Mouse (Mus musculus): ENCODE data around the gene Bicra. TPM values are rescaled to one million over a fixed set of nuclear protein-coding genes. Genes with fewer than 3 reads are reported as not detected.

Bicra gene
- polyA plus RNA-seq, 1 experiment: 35.5 TPM

GRCm38 (mm10) chr7:16041208-16041607 is 6.5 kb downstream of the Bicra start:
- no peak for TF ChIP-seq POLR2A (IDR thresholded peaks at IDR 0.05; ENCODE audit: borderline replicate concordance, low read depth, low read length)
- no peak for TF ChIP-seq CTCF (IDR thresholded peaks at IDR 0.05; ENCODE audit: low read depth, low read length)
- Histone ChIP-seq H3K4me3 (ENCODE audit: insufficient read depth, low read length) (no peak overlapping the region), H3K4me1 (ENCODE audit: control insufficient read depth, insufficient read depth, low read length) (peaks cover 46% of the 10 kb centered on the region), H3K27ac (ENCODE audit: insufficient read depth, low read depth, low read length) (no peak overlapping the region)

- peaks cover 32% of the 10 kb centered on the region for H3K4me1 ChIP-seq (ENCODE audit: control insufficient read depth, insufficient read depth, low read length)
- H3K4me3 ChIP-seq (ENCODE audit: insufficient read depth, low read length): no peak overlapping the region
Observed at GRCm38 (mm10) chr7:16039363-16039762, 8.4 kb downstream of the Bicra start.

GRCm38 (mm10) chr7:16036972-16037371 is 10.7 kb downstream of the Bicra start:
- Histone ChIP-seq H3K4me1 (ENCODE audit: control insufficient read depth, insufficient read depth, low read length) (peaks cover 14% of the 10 kb centered on the region), H3K4me3 (ENCODE audit: insufficient read depth, low read length) (no peak overlapping the region), H3K27ac (ENCODE audit: insufficient read depth, low read depth, low read length) (no peak overlapping the region)

More at GRCm38 (mm10) chr7:16039363-16039762, 8.4 kb downstream of the Bicra start:
- H3K27ac ChIP-seq (ENCODE audit: insufficient read depth, low read depth, low read length): no peak overlapping the region
- no peak for TF ChIP-seq POLR2A (IDR thresholded peaks at IDR 0.05; ENCODE audit: borderline replicate concordance, low read depth, low read length)
- TF ChIP-seq CTCF (IDR thresholded peaks at IDR 0.05; ENCODE audit: low read depth, low read length): no peak

GRCm38 (mm10) chr7:16033580-16034461 is 13.9 kb downstream of the Bicra start:
- peaks cover 4% of the 10 kb centered on the region for H3K4me1 ChIP-seq (ENCODE audit: control insufficient read depth, insufficient read depth, low read length)
- no peak overlapping the region for H3K27ac ChIP-seq (ENCODE audit: insufficient read depth, low read depth, low read length)
- no peak overlapping the region for H3K4me3 ChIP-seq (ENCODE audit: insufficient read depth, low read length)
- TF ChIP-seq POLR2A (IDR thresholded peaks at IDR 0.05; ENCODE audit: borderline replicate concordance, low read depth, low read length) (no peak), CTCF (IDR thresholded peaks at IDR 0.05; ENCODE audit: low read depth, low read length) (no peak)

More at GRCm38 (mm10) chr7:16036972-16037371, 10.7 kb downstream of the Bicra start:
- TF ChIP-seq POLR2A (IDR thresholded peaks at IDR 0.05; ENCODE audit: borderline replicate concordance, low read depth, low read length): no peak
- TF ChIP-seq CTCF (IDR thresholded peaks at IDR 0.05; ENCODE audit: low read depth, low read length): no peak

- Histone ChIP-seq H3K4me1 (ENCODE audit: control insufficient read depth, insufficient read depth, low read length) (peaks cover 12% of the 10 kb centered on the region), H3K27ac (ENCODE audit: insufficient read depth, low read depth, low read length) (no peak overlapping the region), H3K4me3 (ENCODE audit: insufficient read depth, low read length) (no peak overlapping the region)
- TF ChIP-seq POLR2A (IDR thresholded peaks at IDR 0.05; ENCODE audit: borderline replicate concordance, low read depth, low read length) (no peak), CTCF (IDR thresholded peaks at IDR 0.05; ENCODE audit: low read depth, low read length) (no peak)
Observed at GRCm38 (mm10) chr7:16033059-16033458, 14.7 kb downstream of the Bicra start.

GRCm38 (mm10) chr7:16031072-16031471 is 16.6 kb downstream of the Bicra start:
- H3K27ac ChIP-seq (ENCODE audit: insufficient read depth, low read depth, low read length): no peak overlapping the region
- peaks cover 23% of the 10 kb centered on the region for H3K4me1 ChIP-seq (ENCODE audit: control insufficient read depth, insufficient read depth, low read length)
- TF ChIP-seq POLR2A (IDR thresholded peaks at IDR 0.05; ENCODE audit: borderline replicate concordance, low read depth, low read length) (no peak), CTCF (IDR thresholded peaks at IDR 0.05; ENCODE audit: low read depth, low read length) (no peak)
- no peak overlapping the region for H3K4me3 ChIP-seq (ENCODE audit: insufficient read depth, low read length)

- TF ChIP-seq CTCF (IDR thresholded peaks at IDR 0.05; ENCODE audit: low read depth, low read length): no peak
- TF ChIP-seq POLR2A (IDR thresholded peaks at IDR 0.05; ENCODE audit: borderline replicate concordance, low read depth, low read length): no peak
- H3K4me3 ChIP-seq (ENCODE audit: insufficient read depth, low read length): no peak overlapping the region
- H3K27ac ChIP-seq (ENCODE audit: insufficient read depth, low read depth, low read length): peak overlapping the region; percentile 9; the same call in 1 of the 2 replicates
- H3K4me1 ChIP-seq (ENCODE audit: control insufficient read depth, insufficient read depth, low read length): peaks cover 29% of the 10 kb centered on the region
Observed at GRCm38 (mm10) chr7:16028102-16028927, 19.4 kb downstream of the Bicra start.

- H3K4me1 ChIP-seq (ENCODE audit: control insufficient read depth, insufficient read depth, low read length): peaks cover 51% of the 10 kb centered on the region
- no peak overlapping the region for H3K27ac ChIP-seq (ENCODE audit: insufficient read depth, low read depth, low read length)
- no peak overlapping the region for H3K4me3 ChIP-seq (ENCODE audit: insufficient read depth, low read length)
- TF ChIP-seq POLR2A (IDR thresholded peaks at IDR 0.05; ENCODE audit: borderline replicate concordance, low read depth, low read length) (no peak), CTCF (IDR thresholded peaks at IDR 0.05; ENCODE audit: low read depth, low read length) (no peak)
Observed at GRCm38 (mm10) chr7:16024603-16025222, 23.0 kb downstream of the Bicra start.

- Histone ChIP-seq H3K27ac (ENCODE audit: insufficient read depth, low read depth, low read length) (peak overlapping the region; percentile 95), H3K4me3 (ENCODE audit: insufficient read depth, low read length) (peak overlapping the region; percentile 23), H3K4me1 (ENCODE audit: control insufficient read depth, insufficient read depth, low read length) (peaks cover 64% of the 10 kb centered on the region)
- TF ChIP-seq CTCF (IDR thresholded peaks at IDR 0.05; ENCODE audit: low read depth, low read length) (no peak), POLR2A (IDR thresholded peaks at IDR 0.05; ENCODE audit: borderline replicate concordance, low read depth, low read length) (no peak)
Observed at GRCm38 (mm10) chr7:16019256-16020094, 28.2 kb downstream of the Bicra start.
